26 mouse cellular contexts compared by ENCODE assay signal in the genomic region with DNA sequence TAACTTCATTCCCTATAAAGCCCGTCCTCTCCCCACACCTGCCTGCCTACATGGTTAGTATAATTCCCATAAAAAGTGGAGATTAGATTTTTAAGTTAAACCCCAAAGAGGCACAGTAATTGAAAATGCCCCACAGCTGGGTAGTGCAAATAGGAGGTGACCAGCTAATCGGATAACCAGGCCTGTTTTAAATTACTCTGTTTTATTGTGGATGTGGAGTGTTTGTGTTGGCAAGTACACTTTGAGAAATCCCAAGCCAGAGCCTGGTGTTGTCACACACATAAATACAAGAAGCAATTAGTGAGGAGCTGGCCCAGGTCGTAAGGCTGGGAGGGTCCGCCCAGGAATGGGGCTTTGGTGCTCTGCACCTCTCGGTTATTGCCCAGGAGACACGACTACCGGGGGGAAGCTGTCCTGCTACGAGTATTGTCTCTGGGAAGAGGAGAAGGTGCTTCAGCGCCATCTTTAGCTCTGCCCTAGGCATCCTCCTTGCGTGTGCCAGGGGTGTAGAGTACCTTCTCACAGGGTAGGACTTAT.
DNase-seq lines count a peak whose midpoint lies in the region; ATAC-seq and TF ChIP-seq lines count a peak whose summit lies in the region.
"Had no signal": no experiment of that assay in that cellular context is flagged by ENCODE, and none has a peak within 500 bp of the region (broad histone marks: within the 10 kb centered on the region; RNA-seq: fewer than 3 reads in every experiment).

No protein-coding gene starts in this region.

- peaks cover 23% of the 10 kb centered on the region for H3K4me1 ChIP-seq in kidney, embryonic 15.5 days
- H3K4me1 ChIP-seq in kidney, adult 2 months (ENCODE audit: control insufficient read depth, insufficient read depth, low read length): no peaks in the 10 kb centered on the region
- peaks cover 13% of the 10 kb centered on the region for H3K4me1 ChIP-seq in limb, embryonic 12.5 days (replicated peaks)
- no peaks in the 10 kb centered on the region for H3K4me1 ChIP-seq in hindbrain, embryonic 10.5 days (replicated peaks)
- no peaks in the 10 kb centered on the region for H3K4me1 ChIP-seq in forebrain, embryonic 15.5 days
- peaks cover 14% of the 10 kb centered on the region for H3K4me1 ChIP-seq in heart, embryonic 12.5 days (replicated peaks)
- H3K4me1 ChIP-seq: embryonic facial prominence, embryonic 12.5 days; embryonic facial prominence, embryonic 15.5 days; forebrain, embryonic 12.5 days; hindbrain, embryonic 13.5 days had no signal

- TF ChIP-seq POLR2A in kidney, adult 2 months (IDR thresholded peaks at IDR 0.05; ENCODE audit: low read depth, low read length): no peak

- H3K36me3 ChIP-seq in kidney, embryonic 15.5 days: peaks cover 10% of the 10 kb centered on the region; the same call in 1 of the 2 replicates
- H3K36me3 ChIP-seq in kidney, adult 2 months (ENCODE audit: control insufficient read depth, insufficient read depth, low read length): no peaks in the 10 kb centered on the region
- H3K36me3 ChIP-seq in limb, embryonic 12.5 days: peaks cover 8% of the 10 kb centered on the region; the same call in 1 of the 2 replicates
- peaks cover 4% of the 10 kb centered on the region; the same call in 1 of the 2 replicates for H3K36me3 ChIP-seq in hindbrain, embryonic 10.5 days
- H3K36me3 ChIP-seq in forebrain, embryonic 15.5 days: 0 out of 2 replicates have a peak, but pooled peaks cover 4% of the 10 kb centered on the region
- H3K36me3 ChIP-seq in heart, embryonic 12.5 days: peaks cover 6% of the 10 kb centered on the region; the same call in 1 of the 2 replicates
- H3K36me3 ChIP-seq: embryonic facial prominence, embryonic 12.5 days; embryonic facial prominence, embryonic 15.5 days; forebrain, embryonic 12.5 days had no signal

- H3K4me3 ChIP-seq in kidney, embryonic 15.5 days (replicated peaks): no peak overlapping the region
- H3K4me3 ChIP-seq in kidney, adult 2 months (ENCODE audit: insufficient read depth, low read depth, low read length): no peak overlapping the region
- no peak overlapping the region for H3K4me3 ChIP-seq in limb, embryonic 12.5 days (replicated peaks)
- no peak overlapping the region for H3K4me3 ChIP-seq in hindbrain, embryonic 10.5 days
- H3K4me3 ChIP-seq in forebrain, embryonic 15.5 days: no peak overlapping the region
- no peak overlapping the region for H3K4me3 ChIP-seq in heart, embryonic 12.5 days
- H3K4me3 ChIP-seq: embryonic facial prominence, embryonic 12.5 days; embryonic facial prominence, embryonic 15.5 days; forebrain, embryonic 12.5 days; gastrocnemius, adult 2 months; heart, embryonic 13.5 days; hindbrain, embryonic 13.5 days had no signal

- ATAC-seq in kidney, embryonic 15.5 days (replicated peaks; ENCODE audit: low FRiP score): 0 out of 2 replicates have a peak, but pooled peaks have one; percentile 12
- peak; percentile 73 for ATAC-seq in limb, embryonic 12.5 days (ENCODE audit: insufficient number of reproducible peaks, insufficient read depth, low FRiP score, low TSS enrichment, low read depth)
- ATAC-seq in forebrain, embryonic 15.5 days (replicated peaks): no peak
- no peak for ATAC-seq in heart, embryonic 12.5 days (ENCODE audit: insufficient number of reproducible peaks, low FRiP score)
- ATAC-seq: forebrain, embryonic 16.5 days; hindbrain, embryonic 16.5 days had no signal

- H3K27ac ChIP-seq in kidney, embryonic 15.5 days: no peak overlapping the region
- H3K27ac ChIP-seq in kidney, adult 2 months (ENCODE audit: insufficient read depth, low read depth, low read length): no peak overlapping the region
- peak overlapping the region; percentile 19 for H3K27ac ChIP-seq in limb, embryonic 12.5 days
- H3K27ac ChIP-seq in hindbrain, embryonic 10.5 days: no peak overlapping the region
- H3K27ac ChIP-seq in forebrain, embryonic 15.5 days (replicated peaks): no peak overlapping the region
- no peak overlapping the region for H3K27ac ChIP-seq in heart, embryonic 12.5 days (ENCODE audit: poor library complexity, severe bottlenecking)
- H3K27ac ChIP-seq: embryonic facial prominence, embryonic 12.5 days; embryonic facial prominence, embryonic 15.5 days; forebrain, embryonic 12.5 days; gastrocnemius, adult 2 months; hindbrain, embryonic 13.5 days had no signal

- no peaks in the 10 kb centered on the region for H3K9me3 ChIP-seq in kidney, embryonic 15.5 days (replicated peaks)
- H3K9me3 ChIP-seq in limb, embryonic 12.5 days: no peaks in the 10 kb centered on the region
- no peaks in the 10 kb centered on the region for H3K9me3 ChIP-seq in hindbrain, embryonic 10.5 days
- no peaks in the 10 kb centered on the region for H3K9me3 ChIP-seq in forebrain, embryonic 15.5 days
- H3K9me3 ChIP-seq in heart, embryonic 12.5 days (replicated peaks): no peaks in the 10 kb centered on the region
- H3K9me3 ChIP-seq: embryonic facial prominence, embryonic 12.5 days; embryonic facial prominence, embryonic 15.5 days; forebrain, embryonic 12.5 days; G1E; heart, embryonic 13.5 days; hindbrain, embryonic 13.5 days had no signal

- no peaks in the 10 kb centered on the region for H3K27me3 ChIP-seq in kidney, embryonic 15.5 days
- no peaks in the 10 kb centered on the region for H3K27me3 ChIP-seq in kidney, adult 2 months (replicated peaks; ENCODE audit: control insufficient read depth, insufficient read depth, low read length)
- H3K27me3 ChIP-seq in limb, embryonic 12.5 days: no peaks in the 10 kb centered on the region
- H3K27me3 ChIP-seq in hindbrain, embryonic 10.5 days (ENCODE audit: insufficient read depth, poor library complexity, severe bottlenecking): no peaks in the 10 kb centered on the region
- H3K27me3 ChIP-seq in forebrain, embryonic 15.5 days: no peaks in the 10 kb centered on the region
- H3K27me3 ChIP-seq in heart, embryonic 12.5 days (replicated peaks): no peaks in the 10 kb centered on the region
- H3K27me3 ChIP-seq: CH12.LX; embryonic facial prominence, embryonic 12.5 days; embryonic facial prominence, embryonic 15.5 days; forebrain, embryonic 12.5 days; heart, embryonic 13.5 days; hindbrain, embryonic 13.5 days had no signal

- 52% methylated on average over 10 of the region's 10 CpGs for WGBS in kidney, embryonic 15.5 days
- WGBS in kidney, adult 2 months: 70% methylated on average over 10 of the region's 10 CpGs
- 35% methylated on average over 10 of the region's 10 CpGs for WGBS in limb, embryonic 12.5 days
- 89% methylated on average over 10 of the region's 10 CpGs for WGBS in hindbrain, embryonic 10.5 days
- WGBS in forebrain, embryonic 15.5 days: 88% methylated on average over 10 of the region's 10 CpGs
- 81% methylated on average over 10 of the region's 10 CpGs for WGBS in heart, embryonic 12.5 days

- DNase-seq in kidney, adult 2 months: no peak
- peak; percentile 34 for DNase-seq in forelimb bud, embryonic 11.5 days (ENCODE audit: low read depth, low spot score)
- no peak for DNase-seq in hindbrain, embryonic 10.5 days (ENCODE audit: low spot score)
- DNase-seq: adrenal gland, adult 2 months; adrenal gland, postnatal 14 days; B cell, adult 2 months; cerebellum, adult 11 months; cerebellum, adult 2 months; cerebellum, adult 9-11 months; cerebellum, postnatal 25 days; gastrocnemius, adult 2 months; gastrocnemius, postnatal 14 days; heart, adult 18-20 months had no signal

- H3K4me2 ChIP-seq in kidney, embryonic 15.5 days: no peak overlapping the region
- no peak overlapping the region for H3K4me2 ChIP-seq in limb, embryonic 12.5 days
- H3K4me2 ChIP-seq in forebrain, embryonic 15.5 days (replicated peaks): no peak overlapping the region
- H3K4me2 ChIP-seq in heart, embryonic 12.5 days: no peak overlapping the region
- H3K4me2 ChIP-seq: embryonic facial prominence, embryonic 12.5 days; embryonic facial prominence, embryonic 15.5 days; forebrain, embryonic 12.5 days; heart, embryonic 13.5 days; hindbrain, embryonic 13.5 days had no signal

- H3K9ac ChIP-seq in kidney, embryonic 15.5 days: no peak overlapping the region
- no peak overlapping the region for H3K9ac ChIP-seq in limb, embryonic 12.5 days (replicated peaks)
- no peak overlapping the region for H3K9ac ChIP-seq in forebrain, embryonic 15.5 days (replicated peaks)
- no peak overlapping the region for H3K9ac ChIP-seq in heart, embryonic 12.5 days
- H3K9ac ChIP-seq: embryonic facial prominence, embryonic 12.5 days; embryonic facial prominence, embryonic 15.5 days; forebrain, embryonic 12.5 days; heart, embryonic 13.5 days; hindbrain, embryonic 13.5 days had no signal

- no peak for TF ChIP-seq CTCF in kidney, adult 2 months (conservative IDR thresholded peaks at IDR 0.05; ENCODE audit: insufficient read depth, insufficient read length, low read depth, low read length)

Comparison
In these comparisons a context has a peak if more than half of its experiments do, and no peak if none do; other contexts are left out.
1. ATAC-seq: peak in kidney, embryonic 15.5 days (single experiment) and limb, embryonic 12.5 days (single experiment); none in forebrain, embryonic 15.5 days (single experiment) and heart, embryonic 12.5 days (single experiment).